Mouse (Mus musculus) thymus, adult 2 months (tissue): Measurements from ENCODE around the gene Ckmt2. TPM values are rescaled to one million over a fixed set of nuclear protein-coding genes. Genes with fewer than 3 reads are reported as not detected.

Source experiments
- DNase-seq: peaks from one replicate; pipeline ENCODE4 v3.0.0; 2021
- H3K27ac ChIP-seq: fragments of 200-500 bp; 2 replicates; pipeline ENCODE4 v1.5.1; 2012; ENCODE audit warnings: low read length, control low read depth; ENCODE audit not compliant: control insufficient read depth, insufficient read depth
- H3K27me3 ChIP-seq: fragments of 200-500 bp; 2 replicates; pipeline ENCODE4 v1.6.1; 2012; ENCODE audit warnings: mild to moderate bottlenecking, low read length, moderate library complexity, mixed read lengths; ENCODE audit not compliant: control insufficient read depth, insufficient read depth
- H3K36me3 ChIP-seq: fragments of 200-500 bp; 2 replicates; pipeline ENCODE4 v1.6.1; 2012; ENCODE audit warnings: mild to moderate bottlenecking, low read length, moderate library complexity; ENCODE audit not compliant: control insufficient read depth, insufficient read depth
- H3K4me1 ChIP-seq: fragments of 200-500 bp; replicated peaks from 2 replicates; pipeline ENCODE4 v1.6.1; 2012; ENCODE audit warnings: low read length; ENCODE audit not compliant: control insufficient read depth, insufficient read depth
- H3K4me3 ChIP-seq: fragments of 200-500 bp; 2 replicates; pipeline ENCODE4 v1.5.1; 2012; ENCODE audit warnings: mild to moderate bottlenecking, low read length, control low read depth, moderate library complexity; ENCODE audit not compliant: control insufficient read depth, insufficient read depth
- CTCF ChIP-seq: fragments of 200-500 bp; IDR thresholded peaks from 2 replicates; pipeline ENCODE4 v1.5.1; 2012; ENCODE audit warnings: mild to moderate bottlenecking, control low read depth, low read length, moderate library complexity, borderline replicate concordance; ENCODE audit not compliant: control insufficient read depth, poor library complexity, insufficient read depth; ENCODE audit errors: extremely low read depth
- POLR2A ChIP-seq: fragments of 200-500 bp; IDR thresholded peaks from 2 replicates; pipeline ENCODE4 v1.6.1; 2012; ENCODE audit warnings: mild to moderate bottlenecking, low read length, control low read depth, moderate library complexity; ENCODE audit not compliant: control insufficient read depth, poor library complexity, insufficient read depth; ENCODE audit errors: extremely low read depth
- WGBS: fragments of 180-500 bp; shearing (Covaris S2); methylation state at CpG from one replicate; pipeline ENCODE4 v1.1.7; 2018; 5-methylcytosine and 5-hydroxymethylcytosine counted together
- polyA plus RNA-seq: library from polyadenylated mRNA; depleted of rRNA; stranded (reverse); fragments of >200 nt; gene quantifications from 2 replicates; pipeline ENCODE4 v1.2.3, GENCODE M21; 2012; rRNA removed

Gene Ckmt2
- polyA plus RNA-seq, 1 experiment: 80.0 TPM

GRCm38 (mm10) chr13:91824845-91825550 lies 51.7 kb downstream of the Ckmt2 start:
- Histone ChIP-seq H3K4me1 (peaks cover 2% of the 10 kb centered on the region), H3K27me3 (no peaks in the 10 kb centered on the region), H3K36me3 (no peaks in the 10 kb centered on the region), H3K4me3 (no peak overlapping the region), H3K27ac (no peak overlapping the region)
- no peak for DNase-seq
- 84% methylated on average over 4 of the region's 4 CpGs for WGBS
- TF ChIP-seq POLR2A (no peak), CTCF (no peak)

GRCm38 (mm10) chr13:91823735-91824134 lies 53.0 kb downstream of the Ckmt2 start:
- DNase-seq: no peak
- 88% methylated on average over 6 of the region's 6 CpGs for WGBS

GRCm38 (mm10) chr13:91814670-91815069 lies 62.0 kb downstream of the Ckmt2 start:
- H3K27ac ChIP-seq: no peak overlapping the region
- DNase-seq: no peak
- H3K4me3 ChIP-seq: no peak overlapping the region
- H3K36me3 ChIP-seq: no peaks in the 10 kb centered on the region
- H3K4me1 ChIP-seq: no peaks in the 10 kb centered on the region
- no peaks in the 10 kb centered on the region for H3K27me3 ChIP-seq
- 68% methylated on average over 5 of the region's 5 CpGs for WGBS
- no peak for TF ChIP-seq POLR2A
- TF ChIP-seq CTCF: no peak

More at GRCm38 (mm10) chr13:91823735-91824134, 53.0 kb downstream of the Ckmt2 start:
- Histone ChIP-seq H3K36me3 (no peaks in the 10 kb centered on the region), H3K27me3 (no peaks in the 10 kb centered on the region), H3K4me1 (peaks cover 2% of the 10 kb centered on the region), H3K4me3 (no peak overlapping the region), H3K27ac (no peak overlapping the region)
- no peak for TF ChIP-seq CTCF
- TF ChIP-seq POLR2A: no peak

- Histone ChIP-seq H3K4me3 (no peak overlapping the region), H3K36me3 (peaks cover 15% of the 10 kb centered on the region), H3K27ac (no peak overlapping the region), H3K27me3 (no peaks in the 10 kb centered on the region), H3K4me1 (peaks cover 6% of the 10 kb centered on the region)
- TF ChIP-seq POLR2A: no peak
- TF ChIP-seq CTCF: no peak
- DNase-seq: no peak
- 43% methylated on average over 2 of the region's 2 CpGs for WGBS
These were observed 67.2 kb downstream of the Ckmt2 start for GRCm38 (mm10) chr13:91809476-91809875.

- TF ChIP-seq CTCF: no peak
- no peak for TF ChIP-seq POLR2A
- Histone ChIP-seq H3K27me3 (no peaks in the 10 kb centered on the region), H3K36me3 (peaks cover 20% of the 10 kb centered on the region), H3K27ac (peak overlapping the region; percentile 84), H3K4me3 (peak overlapping the region; percentile 83), H3K4me1 (peaks cover 6% of the 10 kb centered on the region)
- WGBS: 27% methylated on average over 20 of the region's 20 CpGs
- no peak for DNase-seq
These were observed 68.7 kb downstream of the Ckmt2 start for GRCm38 (mm10) chr13:91807874-91808575.

GRCm38 (mm10) chr13:91807155-91807839 lies 69.4 kb downstream of the Ckmt2 start, which contains the start of gene Zcchc9:
Gene Zcchc9, minus strand, starts transcription at chr13:91807705.
- H3K36me3 ChIP-seq: peaks cover 20% of the 10 kb centered on the region
- TF ChIP-seq POLR2A: peak; percentile 85
- TF ChIP-seq CTCF: 0 out of 2 replicates have a peak, but pooled peaks have one; percentile 20
- peaks cover 6% of the 10 kb centered on the region for H3K4me1 ChIP-seq
- no peaks in the 10 kb centered on the region for H3K27me3 ChIP-seq
- peak within 1 kb of the TSS; percentile 84 for H3K27ac ChIP-seq
- peak; percentile 84 for DNase-seq
- under 1% methylated on average over 50 of the region's 50 CpGs for WGBS
- peak within 1 kb of the TSS; percentile 83 for H3K4me3 ChIP-seq

Other genes with a start within 250 kb of the Ckmt2 start
- 0.03 and 0.27 TPM in 2 replicates for gene Acot12, start 135.4 kb downstream of the Ckmt2 start, polyA plus RNA-seq
- 20.4 and 20.9 TPM in 2 replicates for gene Zcchc9, start 69.2 kb downstream of the Ckmt2 start, polyA plus RNA-seq